Mouse (Mus musculus): ENCODE measurements at regions not wholly inside any gene's neighbourhood (a gene's known extent, or its start where the extent isn't known, plus 50 kb on each side); places are given as distances from the start of the nearest gene placed in this dataset.

- DNase-seq: no peak
These were observed 95.4 kb upstream of the Egr2 start for GRCm38 (mm10) chr10:67439844-67440243.

- DNase-seq: peak; percentile 8
These were observed 94.0 kb upstream of the Egr2 start for GRCm38 (mm10) chr10:67441243-67441642.

GRCm38 (mm10) chr10:67448875-67449274 lies 86.4 kb upstream of the Egr2 start:
- no peak for DNase-seq

- no peak for DNase-seq
These were observed 81.1 kb upstream of the Egr2 start for GRCm38 (mm10) chr10:67454149-67454548.

- DNase-seq: no peak
These were observed 76.6 kb upstream of the Egr2 start for GRCm38 (mm10) chr10:67458447-67459272.

GRCm38 (mm10) chr10:67461321-67461720 lies 74.0 kb upstream of the Egr2 start:
- DNase-seq: no peak

GRCm38 (mm10) chr10:67461862-67462261 lies 73.4 kb upstream of the Egr2 start:
- no peak for DNase-seq

GRCm38 (mm10) chr10:67468724-67469123 lies 66.6 kb upstream of the Egr2 start:
- no peak for DNase-seq

- no peak for DNase-seq
These were observed 62.3 kb upstream of the Egr2 start for GRCm38 (mm10) chr10:67473016-67473415.

GRCm38 (mm10) chr10:67474336-67474735 lies 60.9 kb upstream of the Egr2 start:
- DNase-seq: no peak

- peak; percentile 70 for DNase-seq
These were observed 53.0 kb upstream of the Egr2 start for GRCm38 (mm10) chr10:67482268-67482667.

- peak; percentile 37 for DNase-seq
These were observed 51.9 kb upstream of the Egr2 start for GRCm38 (mm10) chr10:67483371-67483770.

- DNase-seq: no peak
These were observed 51.1 kb upstream of the Egr2 start for GRCm38 (mm10) chr10:67484091-67484745.

All from right cerebral cortex, adult 18-20 months (tissue).